Mouse (Mus musculus) MEL (cell line): ENCODE results near the gene Papss2. TPM values are rescaled to one million over a fixed set of nuclear protein-coding genes. Genes with fewer than 3 reads are reported as not detected.

Source experiments
- DNase-seq: peaks from one replicate; pipeline ENCODE4 v3.0.0; 2011; ENCODE audit warnings: low read depth, low spot score
- H3K27ac ChIP-seq: 2 replicates; pipeline ENCODE4 v1.5.1; 2012; ENCODE audit warnings: low read depth, mild to moderate bottlenecking, control low read depth, low read length, moderate library complexity; ENCODE audit not compliant: control insufficient read depth
- H3K27me3 ChIP-seq, 2 experiments: fragments of 150-350 bp in 1 of 2; sonication (generic) in 1 of 2; 2 replicates each; pipeline ENCODE4 v1.6.1; 2012; ENCODE audit warnings: low read length in 2 of 2, mild to moderate bottlenecking in 2 of 2, improper control_type of control experiment in 1 of 2, moderate library complexity in 1 of 2; ENCODE audit not compliant: insufficient read depth in 2 of 2, control insufficient read depth in 1 of 2
- H3K36me3 ChIP-seq, 2 experiments: 2 replicates each; pipeline ENCODE4 v1.6.1; 2012 to 2014; ENCODE audit warnings: low read length in 2 of 2, improper control_type of control experiment in 1 of 2, inconsistent platforms in 1 of 2, mild to moderate bottlenecking in 1 of 2; ENCODE audit not compliant: insufficient read depth in 2 of 2, control insufficient read depth in 1 of 2
- H3K4me1 ChIP-seq, 2 experiments: fragments of 150-350 bp in 1 of 2; sonication (generic) in 1 of 2; 2 replicates each; pipeline ENCODE4 v1.6.1; 2012; ENCODE audit warnings: low read length in 2 of 2, improper control_type of control experiment in 1 of 2, mild to moderate bottlenecking in 1 of 2; ENCODE audit not compliant: insufficient read depth in 2 of 2, control insufficient read depth in 1 of 2
- H3K4me3 ChIP-seq, 2 experiments: fragments of 150-350 bp in 1 of 2; sonication (generic) in 1 of 2; 2 replicates each; pipeline ENCODE4 v1.5.1; 2012; ENCODE audit warnings: low read depth in 2 of 2, low read length in 2 of 2, mild to moderate bottlenecking in 2 of 2, moderate library complexity in 2 of 2, control low read depth in 1 of 2, improper control_type of control experiment in 1 of 2; ENCODE audit not compliant: control insufficient read depth in 1 of 2, insufficient read depth in 1 of 2
- H3K79me2 ChIP-seq: 2 replicates; pipeline ENCODE4 v1.6.1; 2012; ENCODE audit warnings: mild to moderate bottlenecking, low read length, moderate library complexity; ENCODE audit not compliant: control insufficient read depth, poor library complexity, insufficient read depth
- H3K9ac ChIP-seq: 2 replicates; pipeline ENCODE4 v1.6.1; 2012; ENCODE audit warnings: low read depth, mild to moderate bottlenecking, control low read depth, low read length, moderate library complexity; ENCODE audit not compliant: control insufficient read depth, poor library complexity, severe bottlenecking
- H3K9me3 ChIP-seq: fragments of 150-350 bp; sonication (generic); replicated peaks from 2 replicates; pipeline ENCODE4 v1.6.1; 2012; ENCODE audit warnings: mild to moderate bottlenecking, low read length, improper control_type of control experiment, moderate library complexity; ENCODE audit not compliant: insufficient read depth
- BHLHE40 ChIP-seq: IDR thresholded peaks from 2 replicates; pipeline ENCODE4 v1.6.1; 2012; ENCODE audit warnings: low read depth, mild to moderate bottlenecking, inconsistent platforms, low read length, improper control_type of control experiment, borderline replicate concordance
- CHD1 ChIP-seq: IDR thresholded peaks from 2 replicates; pipeline ENCODE4 v1.6.1; 2012; ENCODE audit warnings: low read depth, mild to moderate bottlenecking, inconsistent platforms, low read length, improper control_type of control experiment
- CHD2 ChIP-seq: IDR thresholded peaks from 2 replicates; pipeline ENCODE4 v1.6.1; 2011; ENCODE audit warnings: low read length, improper control_type of control experiment
- HCFC1 ChIP-seq: IDR thresholded peaks from 2 replicates; pipeline ENCODE4 v1.6.1; 2012; ENCODE audit warnings: low read depth, mild to moderate bottlenecking, inconsistent platforms, low read length, improper control_type of control experiment, moderate library complexity
- MAFK ChIP-seq: IDR thresholded peaks from 2 replicates; pipeline ENCODE4 v1.6.1; 2011; ENCODE audit warnings: low read depth, mild to moderate bottlenecking, low read length, improper control_type of control experiment, borderline replicate concordance
- NELFE ChIP-seq: IDR thresholded peaks from 2 replicates; pipeline ENCODE4 v1.6.1; 2011; ENCODE audit warnings: low read depth, low read length, improper control_type of control experiment
- NRF1 ChIP-seq: IDR thresholded peaks from 2 replicates; pipeline ENCODE4 v1.6.1; 2014; ENCODE audit warnings: low read depth, mild to moderate bottlenecking, inconsistent platforms, low read length, improper control_type of control experiment, moderate library complexity; ENCODE audit not compliant: poor library complexity, insufficient read depth, severe bottlenecking
- POLR2AphosphoS2 ChIP-seq: IDR thresholded peaks from 2 replicates; pipeline ENCODE4 v1.6.1; 2011; ENCODE audit warnings: low read length, improper control_type of control experiment
- POLR2AphosphoS5 ChIP-seq: IDR thresholded peaks from 2 replicates; pipeline ENCODE4 v1.6.1; 2012; ENCODE audit warnings: low read depth, borderline replicate concordance, mild to moderate bottlenecking, inconsistent platforms, low read length, moderate library complexity, mixed read lengths
- RAD21 ChIP-seq: IDR thresholded peaks from 2 replicates; pipeline ENCODE4 v1.6.1; 2011; ENCODE audit warnings: mild to moderate bottlenecking, low read depth, low read length, improper control_type of control experiment
- SIN3A ChIP-seq: IDR thresholded peaks from 2 replicates; pipeline ENCODE4 v1.6.1; 2012; ENCODE audit warnings: low read length, improper control_type of control experiment, inconsistent platforms
- SMC3 ChIP-seq: IDR thresholded peaks from 2 replicates; pipeline ENCODE4 v1.6.1; 2011; ENCODE audit warnings: low read depth, low read length, improper control_type of control experiment
- USF2 ChIP-seq, 2 experiments: IDR thresholded peaks; 2 replicates each; pipeline ENCODE4 v1.6.1; 2011 to 2012; ENCODE audit warnings: improper control_type of control experiment in 2 of 2, low read length in 2 of 2, borderline replicate concordance in 1 of 2, inconsistent platforms in 1 of 2, low read depth in 1 of 2, mild to moderate bottlenecking in 1 of 2; ENCODE audit not compliant: insufficient read depth in 1 of 2
- ZKSCAN1 ChIP-seq: IDR thresholded peaks from 2 replicates; pipeline ENCODE4 v1.6.1; 2012; ENCODE audit warnings: low read depth, mild to moderate bottlenecking, inconsistent platforms, low read length, improper control_type of control experiment, moderate library complexity
- ZMIZ1 ChIP-seq: IDR thresholded peaks from 2 replicates; pipeline ENCODE4 v1.6.1; 2012; ENCODE audit warnings: low read depth, mild to moderate bottlenecking, inconsistent platforms, low read length, improper control_type of control experiment, moderate library complexity
- polyA plus RNA-seq, 2 experiments: library from polyadenylated mRNA; stranded (reverse) in 1 of 2; unstranded in 1 of 2; fragments of >175 nt in 1 of 2; fragments of >200 nt in 1 of 2; gene quantifications; 2 replicates each; pipeline versions ENCODE4 v1.2.1 to v1.2.4; 2012; ENCODE audit warnings: low replicate concordance in 2 of 2, low read depth in 1 of 2; ENCODE audit not compliant: insufficient read length in 2 of 2, insufficient read depth in 1 of 2, missing spikeins in 1 of 2
- total RNA-seq: library from RNA; depleted of rRNA; stranded (reverse); fragments of 300-350 nt; gene quantifications from 2 replicates; pipeline ENCODE4 v1.2.3, GENCODE M21; 2012

Papss2 gene
- total and polyA plus RNA-seq, 3 experiments, result 1.7 to 2.6 TPM; not detected in 1

- Histone ChIP-seq H3K79me2 (no peaks in the 10 kb centered on the region), H3K9me3 (no peaks in the 10 kb centered on the region), H3K27ac (no peak overlapping the region), H3K9ac (no peak overlapping the region), H3K27me3 (no peaks in the 10 kb centered on the region), H3K4me3 (no peak overlapping the region), H3K4me1 (peaks cover 6 to 33% of the 10 kb centered on the region in 2 experiments; a peak in 3 of 4 replicates), H3K36me3 (peaks cover 0 to 26% of the 10 kb centered on the region in 2 experiments; a peak in 2 of 4 replicates)
- no peak for DNase-seq
- TF ChIP-seq RAD21 (no peak), POLR2AphosphoS2 (no peak), SMC3 (no peak), MAFK (no peak), HCFC1 (no peak), ZKSCAN1 (no peak), ZMIZ1 (no peak), SIN3A (no peak), CHD1 (no peak)
Observed at GRCm38 (mm10) chr19:32567025-32567424, 28.6 kb upstream of the Papss2 start.

- no peak for TF ChIP-seq POLR2AphosphoS5
- no peak for TF ChIP-seq USF2 (IDR thresholded peaks at IDR 0.05; ENCODE audit: borderline replicate concordance in 1 of 2, insufficient read depth in 1 of 2, low read depth in 1 of 2, low read length in 2 of 2)
- TF ChIP-seq SMC3, result no peak
- no peak for TF ChIP-seq CHD2
- no peak for TF ChIP-seq NRF1
- TF ChIP-seq NELFE, result no peak
- no peak for TF ChIP-seq BHLHE40
- no peaks in the 10 kb centered on the region for H3K79me2 ChIP-seq
- no peak overlapping the region for H3K9ac ChIP-seq
- H3K27me3 ChIP-seq, result no peaks in the 10 kb centered on the region
- no peak overlapping the region for H3K27ac ChIP-seq
- peaks cover 6 to 35% of the 10 kb centered on the region in 2 experiments; a peak in 3 of 4 replicates for H3K4me1 ChIP-seq
- H3K9me3 ChIP-seq, result no peaks in the 10 kb centered on the region
- H3K36me3 ChIP-seq, result peaks cover 0 to 28% of the 10 kb centered on the region in 2 experiments; a peak in 2 of 4 replicates
- DNase-seq, result no peak
- no peak overlapping the region for H3K4me3 ChIP-seq
Observed at GRCm38 (mm10) chr19:32567447-32567846, 28.1 kb upstream of the Papss2 start.
